Mouse (Mus musculus): ENCODE measurements around the gene Fos. TPM values are rescaled to one million over a fixed set of nuclear protein-coding genes. Genes with fewer than 3 reads are reported as not detected.

Fos gene
- polyA plus RNA-seq, 1 experiment, result 9.3 TPM

GRCm38 (mm10) chr12:85456966-85457505 is 16.7 kb upstream of the Fos start:
- Histone ChIP-seq H3K4me1 (ENCODE audit: control insufficient read depth, insufficient read depth, low read length) (peaks cover 9% of the 10 kb centered on the region), H3K27ac (ENCODE audit: insufficient read depth, low read length) (no peak overlapping the region), H3K4me3 (ENCODE audit: insufficient read depth, low read length) (no peak overlapping the region)
- TF ChIP-seq POLR2A (IDR thresholded peaks at IDR 0.05; ENCODE audit: low read depth, low read length) (no peak), CTCF (IDR thresholded peaks at IDR 0.05; ENCODE audit: borderline replicate concordance, insufficient read depth, low read length) (no peak)

- H3K4me1 ChIP-seq (ENCODE audit: control insufficient read depth, insufficient read depth, low read length), result peaks cover 16% of the 10 kb centered on the region
- TF ChIP-seq CTCF (IDR thresholded peaks at IDR 0.05; ENCODE audit: borderline replicate concordance, insufficient read depth, low read length) (no peak), POLR2A (IDR thresholded peaks at IDR 0.05; ENCODE audit: low read depth, low read length) (no peak)
Observed at GRCm38 (mm10) chr12:85459820-85460219, 13.9 kb upstream of the Fos start.

GRCm38 (mm10) chr12:85461913-85462663 is 11.6 kb upstream of the Fos start:
- H3K4me3 ChIP-seq (ENCODE audit: insufficient read depth, low read length), result no peak overlapping the region
- TF ChIP-seq CTCF (IDR thresholded peaks at IDR 0.05; ENCODE audit: borderline replicate concordance, insufficient read depth, low read length) (no peak), POLR2A (IDR thresholded peaks at IDR 0.05; ENCODE audit: low read depth, low read length) (no peak)
- peak overlapping the region; percentile 12; the same call in 1 of the 2 replicates for H3K27ac ChIP-seq (ENCODE audit: insufficient read depth, low read length)
- peaks cover 14% of the 10 kb centered on the region for H3K4me1 ChIP-seq (ENCODE audit: control insufficient read depth, insufficient read depth, low read length)

More at GRCm38 (mm10) chr12:85459820-85460219, 13.9 kb upstream of the Fos start:
- no peak overlapping the region for H3K4me3 ChIP-seq (ENCODE audit: insufficient read depth, low read length)
- no peak overlapping the region for H3K27ac ChIP-seq (ENCODE audit: insufficient read depth, low read length)

GRCm38 (mm10) chr12:85462802-85463201 is 10.9 kb upstream of the Fos start:
- H3K27ac ChIP-seq (ENCODE audit: insufficient read depth, low read length), result peak overlapping the region; percentile 27; the same call in 1 of the 2 replicates
- peaks cover 11% of the 10 kb centered on the region for H3K4me1 ChIP-seq (ENCODE audit: control insufficient read depth, insufficient read depth, low read length)
- no peak for TF ChIP-seq CTCF (IDR thresholded peaks at IDR 0.05; ENCODE audit: borderline replicate concordance, insufficient read depth, low read length)
- TF ChIP-seq POLR2A (IDR thresholded peaks at IDR 0.05; ENCODE audit: low read depth, low read length), result no peak
- H3K4me3 ChIP-seq (ENCODE audit: insufficient read depth, low read length), result no peak overlapping the region

GRCm38 (mm10) chr12:85464431-85464830 is 9.3 kb upstream of the Fos start:
- Histone ChIP-seq H3K27ac (ENCODE audit: insufficient read depth, low read length) (no peak overlapping the region), H3K4me3 (ENCODE audit: insufficient read depth, low read length) (no peak overlapping the region), H3K4me1 (ENCODE audit: control insufficient read depth, insufficient read depth, low read length) (peaks cover 11% of the 10 kb centered on the region)
- no peak for TF ChIP-seq CTCF (IDR thresholded peaks at IDR 0.05; ENCODE audit: borderline replicate concordance, insufficient read depth, low read length)
- no peak for TF ChIP-seq POLR2A (IDR thresholded peaks at IDR 0.05; ENCODE audit: low read depth, low read length)

GRCm38 (mm10) chr12:85464902-85465301 is 8.8 kb upstream of the Fos start:
- no peak for TF ChIP-seq CTCF (IDR thresholded peaks at IDR 0.05; ENCODE audit: borderline replicate concordance, insufficient read depth, low read length)
- no peak for TF ChIP-seq POLR2A (IDR thresholded peaks at IDR 0.05; ENCODE audit: low read depth, low read length)
- Histone ChIP-seq H3K27ac (ENCODE audit: insufficient read depth, low read length) (no peak overlapping the region), H3K4me3 (ENCODE audit: insufficient read depth, low read length) (no peak overlapping the region), H3K4me1 (ENCODE audit: control insufficient read depth, insufficient read depth, low read length) (peaks cover 11% of the 10 kb centered on the region)

GRCm38 (mm10) chr12:85467854-85468253 is 5.8 kb upstream of the Fos start:
- no peak for TF ChIP-seq POLR2A (IDR thresholded peaks at IDR 0.05; ENCODE audit: low read depth, low read length)
- no peak for TF ChIP-seq CTCF (IDR thresholded peaks at IDR 0.05; ENCODE audit: borderline replicate concordance, insufficient read depth, low read length)
- Histone ChIP-seq H3K4me1 (ENCODE audit: control insufficient read depth, insufficient read depth, low read length) (peaks cover 1% of the 10 kb centered on the region; the same call in 1 of the 2 replicates), H3K27ac (ENCODE audit: insufficient read depth, low read length) (no peak overlapping the region), H3K4me3 (ENCODE audit: insufficient read depth, low read length) (no peak overlapping the region)

- Histone ChIP-seq H3K4me3 (ENCODE audit: insufficient read depth, low read length) (no peak overlapping the region), H3K27ac (ENCODE audit: insufficient read depth, low read length) (no peak overlapping the region), H3K4me1 (ENCODE audit: control insufficient read depth, insufficient read depth, low read length) (no peaks in the 10 kb centered on the region; the same call in 1 of the 2 replicates)
- TF ChIP-seq POLR2A (IDR thresholded peaks at IDR 0.05; ENCODE audit: low read depth, low read length) (no peak), CTCF (IDR thresholded peaks at IDR 0.05; ENCODE audit: borderline replicate concordance, insufficient read depth, low read length) (no peak)
Observed at GRCm38 (mm10) chr12:85468666-85469065, 5.0 kb upstream of the Fos start.

- TF ChIP-seq POLR2A (IDR thresholded peaks at IDR 0.05; ENCODE audit: low read depth, low read length), result no peak
- no peak for TF ChIP-seq CTCF (IDR thresholded peaks at IDR 0.05; ENCODE audit: borderline replicate concordance, insufficient read depth, low read length)
Observed at GRCm38 (mm10) chr12:85471920-85472655, 1.6 kb upstream of the Fos start.

More at GRCm38 (mm10) chr12:85471920-85472655, 1.6 kb upstream of the Fos start:
- H3K4me1 ChIP-seq (ENCODE audit: control insufficient read depth, insufficient read depth, low read length), result no peaks in the 10 kb centered on the region; the same call in none of the 2 replicates
- peak overlapping the region; percentile 22 for H3K27ac ChIP-seq (ENCODE audit: insufficient read depth, low read length)
- H3K4me3 ChIP-seq (ENCODE audit: insufficient read depth, low read length), result peak overlapping the region; percentile 41

All from embryonic fibroblast, embryonic 13.5 days (primary cell).